Mouse (Mus musculus): ENCODE measurements around the gene Gm20605. TPM values are rescaled to one million over a fixed set of nuclear protein-coding genes. Genes with fewer than 3 reads are reported as not detected.

Gm20605 gene
- total RNA-seq, 2 experiments from 2014 or later, result 5.7 to 10.6 TPM

- no peak for DNase-seq
Measured at GRCm38 (mm10) chr5:137690531-137690930, 61.6 kb downstream of the Gm20605 start.

- DNase-seq, result no peak
Measured at GRCm38 (mm10) chr5:137691881-137692280, 62.9 kb downstream of the Gm20605 start.

Other genes with a start within 250 kb of the Gm20605 start
- gene Zan, start 152.1 kb upstream of the Gm20605 start, total RNA-seq (2021), result under 1 TPM; 0.09 to 0.15 TPM
- gene Pop7, start 126.7 kb upstream of the Gm20605 start, total RNA-seq (2021), result 10 to 100 TPM; 23.8 to 27.2 TPM
- gene Gigyf1, start 110.6 kb upstream of the Gm20605 start, total RNA-seq (2021), result 10 to 100 TPM; 24.2 to 39.1 TPM
- not detected for gene Epo, start 95.9 kb upstream of the Gm20605 start, total RNA-seq (2021)
- gene Gnb2, start 95.7 kb upstream of the Gm20605 start, total RNA-seq (2021), result 100 to 1,000 TPM; 592 to 682 TPM
- 1 to 10 TPM; 3.2 to 4.6 TPM for gene Actl6b, start 75.7 kb upstream of the Gm20605 start, total RNA-seq (2021)
- 10 to 100 TPM; 18.8 to 42.1 TPM for gene Tfr2, start 59.3 kb upstream of the Gm20605 start, total RNA-seq (2021)
- gene Mospd3, start 28.1 kb upstream of the Gm20605 start, total RNA-seq (2021), result 10 to 100 TPM; 43.3 to 47.4 TPM
- gene Pcolce, start 15.4 kb upstream of the Gm20605 start, total RNA-seq (2021), result 100 to 1,000 TPM; 347 to 368 TPM
- 1 to 10 TPM in 1 of 2 experiments, under 1 TPM in 1; 0.51 to 1.2 TPM for gene Fbxo24, start 173 bp upstream of the Gm20605 start, total RNA-seq (2021)
- 10 to 100 TPM; 25.0 to 29.9 TPM for gene Lrch4, start 54 bp upstream of the Gm20605 start, total RNA-seq (2021)
- gene Sap25, start 12.2 kb downstream of the Gm20605 start, total RNA-seq (2021), result 1 to 10 TPM; 4.2 to 9.7 TPM
- 1 to 10 TPM; 2.1 to 4.0 TPM for gene Irs3, start 16.5 kb downstream of the Gm20605 start, total RNA-seq (2021)
- 10 to 100 TPM; 21.0 to 21.9 TPM for gene Agfg2, start 55.6 kb downstream of the Gm20605 start, total RNA-seq (2021)
- gene Nyap1, start 112.4 kb downstream of the Gm20605 start, total RNA-seq (2021), result 1 to 10 TPM; 4.9 to 6.5 TPM
- gene Tsc22d4, start 116.6 kb downstream of the Gm20605 start, total RNA-seq (2021), result 100 to 1,000 TPM in 1 of 2 experiments, 10 to 100 TPM in 1; 88.3 to 101 TPM
- 10 to 100 TPM; 21.6 to 23.1 TPM for gene Ppp1r35, start 149.7 kb downstream of the Gm20605 start, total RNA-seq (2021)
- 10 to 100 TPM; 43.5 to 47.9 TPM for gene Mepce, start 158.5 kb downstream of the Gm20605 start, total RNA-seq (2021)
- gene Zcwpw1, start 158.6 kb downstream of the Gm20605 start, total RNA-seq (2021), result 1 to 10 TPM; 5.9 to 6.7 TPM
- gene Pilra, start 207.1 kb downstream of the Gm20605 start, total RNA-seq (2021), result 1 to 10 TPM; 1.6 to 2.8 TPM
- 1 to 10 TPM; 1.5 to 2.1 TPM for gene Pilrb1, start 228.9 kb downstream of the Gm20605 start, total RNA-seq (2021)
- 1 to 10 TPM; 2.0 to 2.2 TPM for gene Pilrb2, start 242.6 kb downstream of the Gm20605 start, total RNA-seq (2021)